Mouse (Mus musculus) forebrain, embryonic 11.5 days (tissue): ENCODE measurements around the gene Hdc. TPM values are rescaled to one million over a fixed set of nuclear protein-coding genes. Genes with fewer than 3 reads are reported as not detected.

Experiments used
- ATAC-seq: fragments of 200-750 bp; cut with Nextera tagmentation; replicated peaks from 2 replicates; pipeline ENCODE4 v1.8.0; 2017; ENCODE audit warnings: moderate TSS enrichment; ENCODE audit not compliant: low FRiP score
- DNase-seq: peaks from one replicate; pipeline ENCODE4 v3.0.0-alpha.2; 2017; ENCODE audit warnings: low spot score
- H3K27ac ChIP-seq: fragments of 300-500 bp; sonication (generic); 2 replicates; pipeline ENCODE4 v1.5.1; 2014; ENCODE audit warnings: low read depth, low read length
- H3K27me3 ChIP-seq: fragments of 300-500 bp; sonication (generic); 2 replicates; pipeline ENCODE4 v1.6.1; 2014; ENCODE audit warnings: mild to moderate bottlenecking, low read length, mixed read lengths; ENCODE audit not compliant: control insufficient read depth, insufficient read depth
- H3K36me3 ChIP-seq: fragments of 300-500 bp; sonication (generic); 2 replicates; pipeline ENCODE4 v1.6.1; 2014; ENCODE audit warnings: mild to moderate bottlenecking, low read length, moderate library complexity, mixed read lengths; ENCODE audit not compliant: control insufficient read depth, insufficient read depth
- H3K4me1 ChIP-seq: fragments of 300-500 bp; sonication (generic); replicated peaks from 2 replicates; pipeline ENCODE4 v1.6.1; 2014; ENCODE audit warnings: low read length, mixed read lengths; ENCODE audit not compliant: control insufficient read depth, insufficient read depth
- H3K4me2 ChIP-seq: fragments of 300-500 bp; sonication (generic); 2 replicates; pipeline ENCODE4 v1.6.1; 2014; ENCODE audit warnings: low read depth, mild to moderate bottlenecking, low read length, moderate library complexity, mixed read lengths; ENCODE audit not compliant: severe bottlenecking
- H3K4me3 ChIP-seq: fragments of 300-500 bp; sonication (generic); 2 replicates; pipeline ENCODE4 v1.5.1; 2014; ENCODE audit warnings: low read depth, low read length
- H3K9ac ChIP-seq: fragments of 300-500 bp; sonication (generic); 2 replicates; pipeline ENCODE4 v1.6.1; 2014; ENCODE audit warnings: low read length
- H3K9me3 ChIP-seq: fragments of 300-500 bp; sonication (generic); 2 replicates; pipeline ENCODE4 v1.6.1; 2016; ENCODE audit warnings: low read length, mixed read lengths; ENCODE audit not compliant: control insufficient read depth
- WGBS: fragments of 180-500 bp; shearing (Covaris S2); extraction: QIAGEN DNeasy Blood & Tissue Kit; methylation state at CpG from one replicate; pipeline ENCODE4 v1.1.7; 2014; 5-methylcytosine and 5-hydroxymethylcytosine counted together
- polyA plus RNA-seq: library from polyadenylated mRNA; unstranded; fragments of >200 nt; fragmentation: Nextera tagmentation; extraction: Ambion mirVana; gene quantifications from 2 replicates; pipeline ENCODE4 v1.2.1, GENCODE M21; 2014

Gene Hdc
- polyA plus RNA-seq, 1 experiment from 2014 or later = 0.75 TPM

DNA sequence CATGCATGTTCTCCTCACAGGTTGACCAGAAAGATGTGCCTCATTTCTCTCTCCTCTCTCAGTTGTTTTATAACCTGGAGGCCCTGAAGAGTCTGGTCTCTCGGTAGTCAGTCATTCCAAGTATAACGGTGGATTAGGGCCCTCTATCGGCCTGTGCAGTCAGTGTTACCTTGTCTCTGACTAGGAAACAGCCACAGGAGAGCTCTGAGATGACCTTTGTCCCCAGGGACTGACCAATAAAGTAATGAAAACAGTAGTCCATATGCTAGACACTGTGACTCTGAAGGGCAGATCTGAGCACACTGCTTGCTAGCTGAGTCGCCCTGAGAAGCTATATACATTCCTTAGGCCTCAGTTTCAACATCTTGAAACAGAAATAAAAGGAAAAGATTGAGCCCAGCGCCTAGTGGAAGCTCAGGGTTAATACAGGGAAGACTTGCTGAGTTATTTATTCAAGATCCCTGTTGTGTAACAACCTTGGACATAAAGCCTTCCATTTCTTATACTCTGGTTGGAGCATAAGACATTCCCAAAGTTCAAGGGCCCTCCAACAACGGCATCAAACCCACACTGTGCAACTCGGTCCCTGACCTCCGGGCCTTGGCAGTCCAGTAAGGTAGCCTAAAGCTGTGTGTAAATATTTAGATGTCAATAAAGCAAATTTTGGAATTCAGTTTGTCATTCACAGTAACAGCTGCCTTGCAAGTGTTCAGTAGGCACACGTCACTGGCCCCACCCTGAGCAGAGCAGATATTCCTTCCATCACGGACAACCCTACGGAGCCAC is 43.5 kb downstream of the Hdc start:
- whole genome bisulfite sequencing = 82% methylated on average over 11 of the region's 11 CpGs
- no peak for ATAC-seq

DNA sequence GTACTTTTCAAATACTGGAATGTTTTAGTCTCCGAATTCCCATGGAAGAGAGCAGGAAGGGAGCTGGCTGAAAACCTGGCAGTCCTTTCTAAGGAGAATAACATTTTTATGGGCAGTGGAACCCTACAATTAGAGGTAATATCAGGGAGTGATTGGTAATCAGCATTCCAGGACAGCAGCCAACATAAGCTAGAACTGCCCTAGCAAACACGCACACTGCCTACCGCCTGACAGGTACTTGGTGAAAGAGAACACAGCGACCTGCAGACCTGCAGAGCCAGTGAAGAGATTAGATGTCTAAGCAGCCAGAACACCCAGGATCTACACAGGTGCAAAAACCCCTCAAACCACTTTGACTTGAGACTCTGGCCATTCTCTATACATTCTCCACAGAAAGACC is 46.4 kb downstream of the Hdc start:
- Histone ChIP-seq H3K36me3 (no peaks in the 10 kb centered on the region), H3K27me3 (no peaks in the 10 kb centered on the region), H3K9me3 (no peaks in the 10 kb centered on the region; the same call in 1 of the 2 replicates), H3K4me1 (no peaks in the 10 kb centered on the region), H3K4me3 (no peak overlapping the region), H3K4me2 (no peak overlapping the region), H3K27ac (no peak overlapping the region), H3K9ac (no peak overlapping the region)
- DNase-seq = no peak
- WGBS = 94% methylated on average over 4 of the region's 4 CpGs
- no peak for ATAC-seq

More for the DNA sequence above, 43.5 kb downstream of the Hdc start:
- Histone ChIP-seq H3K27me3 (no peaks in the 10 kb centered on the region), H3K36me3 (no peaks in the 10 kb centered on the region), H3K9ac (no peak overlapping the region), H3K27ac (no peak overlapping the region), H3K4me2 (no peak overlapping the region), H3K4me1 (no peaks in the 10 kb centered on the region), H3K4me3 (no peak overlapping the region), H3K9me3 (no peaks in the 10 kb centered on the region; the same call in 1 of the 2 replicates)
- no peak for DNase-seq

DNA sequence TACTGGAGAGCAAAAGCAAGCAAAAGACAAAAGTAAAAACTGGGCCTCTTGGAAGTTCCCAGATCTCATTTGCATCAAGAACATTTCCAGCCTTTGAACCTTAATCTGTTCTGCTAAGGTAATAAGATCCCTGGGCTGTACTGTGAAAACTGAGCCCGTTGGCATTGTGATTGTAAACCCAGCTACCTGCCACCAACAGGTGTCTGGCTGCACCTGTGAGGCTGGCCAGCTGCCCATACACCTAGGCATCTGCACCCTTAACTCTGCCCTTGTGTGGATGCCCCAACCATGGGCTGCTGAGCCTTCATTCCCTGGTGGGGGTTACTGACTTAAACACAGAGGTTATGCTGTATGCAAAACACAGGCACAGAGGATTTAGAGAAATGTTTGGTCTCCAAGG is 46.9 kb downstream of the Hdc start:
- Histone ChIP-seq H3K9ac (no peak overlapping the region), H3K27me3 (no peaks in the 10 kb centered on the region), H3K36me3 (no peaks in the 10 kb centered on the region), H3K9me3 (no peaks in the 10 kb centered on the region; the same call in 1 of the 2 replicates), H3K4me1 (no peaks in the 10 kb centered on the region), H3K4me3 (no peak overlapping the region), H3K4me2 (no peak overlapping the region), H3K27ac (no peak overlapping the region)
- DNase-seq (no peak), ATAC-seq (no peak)
- 85% methylated on average over 1 of the region's 1 CpGs for WGBS

DNA sequence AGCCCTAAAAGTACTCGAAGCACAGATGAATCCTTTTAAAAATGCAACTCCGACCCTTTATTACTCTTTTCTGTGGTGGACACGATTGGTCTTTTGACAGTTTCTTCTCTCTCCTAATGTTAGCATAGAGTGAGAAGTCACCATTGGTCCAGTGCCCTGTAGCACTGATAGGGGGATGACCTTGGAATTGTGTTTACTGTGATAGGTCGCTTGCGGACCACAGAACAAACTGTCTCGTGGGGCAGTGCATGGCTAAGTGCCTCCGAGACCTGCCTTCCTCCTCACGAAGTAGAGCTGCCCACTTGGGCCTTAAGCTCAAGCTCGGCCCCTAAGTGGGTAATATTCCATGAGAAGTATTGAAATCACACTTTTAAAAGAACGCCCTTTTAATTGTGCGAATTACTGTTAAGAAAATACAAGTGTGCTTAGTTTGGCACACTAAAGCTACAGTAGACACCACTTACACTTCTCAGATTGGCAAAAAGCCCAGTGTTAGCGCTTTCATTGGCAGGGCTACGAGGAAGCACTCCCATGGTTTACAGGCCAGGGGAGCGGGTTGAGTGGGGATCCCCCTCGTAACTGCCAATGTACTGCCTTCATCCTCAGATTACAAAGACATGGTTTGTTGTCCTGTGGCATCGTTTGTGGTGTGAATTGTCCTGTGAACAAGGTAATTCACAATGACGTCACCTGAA is 55.5 kb downstream of the Hdc start:
- H3K4me3 ChIP-seq = no peak overlapping the region
- H3K27ac ChIP-seq = no peak overlapping the region
- H3K4me2 ChIP-seq = no peak overlapping the region
- no peaks in the 10 kb centered on the region for H3K36me3 ChIP-seq
- H3K9me3 ChIP-seq = no peaks in the 10 kb centered on the region
- WGBS = 85% methylated on average over 17 of the region's 17 CpGs
- no peaks in the 10 kb centered on the region for H3K4me1 ChIP-seq
- ATAC-seq = no peak
- DNase-seq = no peak
- no peaks in the 10 kb centered on the region for H3K27me3 ChIP-seq
- no peak overlapping the region for H3K9ac ChIP-seq

DNA sequence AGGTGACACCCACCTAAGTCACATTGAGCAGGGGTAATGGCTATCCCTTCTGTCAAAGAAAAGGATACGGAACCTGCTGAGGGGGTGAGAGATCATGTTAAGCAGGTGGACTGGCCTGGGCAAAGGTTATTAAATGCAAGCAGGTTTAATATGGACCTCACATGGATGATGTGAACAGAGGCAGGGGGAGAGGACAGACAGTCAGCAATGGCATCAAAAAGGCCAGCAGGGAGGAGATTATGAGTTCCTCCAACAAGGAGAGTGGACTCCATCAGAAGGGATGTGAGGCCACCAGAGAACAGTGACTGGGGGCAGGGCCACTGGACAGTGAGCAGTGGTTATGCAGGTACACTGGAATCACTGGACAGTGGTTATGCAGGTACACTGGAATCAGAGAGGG is 59.0 kb downstream of the Hdc start:
- Histone ChIP-seq H3K4me2 (no peak overlapping the region), H3K36me3 (no peaks in the 10 kb centered on the region), H3K9me3 (no peaks in the 10 kb centered on the region), H3K4me1 (no peaks in the 10 kb centered on the region), H3K4me3 (no peak overlapping the region), H3K27me3 (no peaks in the 10 kb centered on the region), H3K9ac (no peak overlapping the region), H3K27ac (no peak overlapping the region)
- no peak for DNase-seq
- WGBS = 92% methylated on average over 1 of the region's 1 CpGs
- no peak for ATAC-seq

DNA sequence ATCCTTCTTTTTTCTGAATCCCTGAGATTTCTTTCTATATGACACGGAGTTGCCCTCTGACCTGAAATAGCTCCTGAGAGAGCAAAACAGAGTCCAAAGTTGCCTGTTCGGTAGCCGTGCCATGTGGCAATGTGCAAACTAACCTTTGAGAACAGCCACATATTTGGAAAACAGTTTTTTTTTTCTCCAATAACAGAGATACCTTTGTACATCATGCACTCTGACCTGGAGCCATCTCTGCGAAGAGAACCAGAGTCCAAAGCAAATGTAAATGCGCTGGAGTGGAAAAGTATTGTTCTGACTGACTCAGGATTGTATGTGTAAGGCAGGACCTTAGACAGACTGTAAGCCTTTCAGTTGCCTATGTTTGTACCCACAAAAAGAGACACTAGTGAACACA is 63.6 kb downstream of the Hdc start:
- Histone ChIP-seq H3K4me1 (peaks cover 12% of the 10 kb centered on the region), H3K9me3 (no peaks in the 10 kb centered on the region), H3K9ac (no peak overlapping the region), H3K27ac (no peak overlapping the region), H3K4me2 (no peak overlapping the region), H3K36me3 (no peaks in the 10 kb centered on the region), H3K27me3 (peaks cover 30% of the 10 kb centered on the region), H3K4me3 (no peak overlapping the region)
- 80% methylated on average over 5 of the region's 5 CpGs for WGBS
- ATAC-seq (no peak), DNase-seq (no peak)

DNA sequence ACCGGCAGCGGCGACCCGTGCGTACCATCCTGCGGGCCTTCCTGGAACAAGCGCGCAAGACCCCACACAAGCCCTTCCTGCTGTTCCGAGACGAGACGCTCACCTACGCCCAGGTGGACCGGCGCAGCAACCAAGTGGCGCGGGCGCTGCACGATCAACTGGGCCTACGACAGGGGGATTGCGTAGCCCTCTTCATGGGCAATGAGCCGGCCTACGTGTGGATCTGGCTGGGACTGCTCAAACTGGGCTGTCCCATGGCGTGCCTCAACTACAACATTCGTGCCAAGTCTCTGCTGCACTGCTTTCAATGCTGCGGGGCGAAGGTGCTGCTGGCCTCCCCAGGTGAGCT is 65.8 kb downstream of the Hdc start:
- ATAC-seq = peak; percentile 49
- H3K27me3 ChIP-seq = peaks cover 30% of the 10 kb centered on the region
- DNase-seq = no peak

DNA sequence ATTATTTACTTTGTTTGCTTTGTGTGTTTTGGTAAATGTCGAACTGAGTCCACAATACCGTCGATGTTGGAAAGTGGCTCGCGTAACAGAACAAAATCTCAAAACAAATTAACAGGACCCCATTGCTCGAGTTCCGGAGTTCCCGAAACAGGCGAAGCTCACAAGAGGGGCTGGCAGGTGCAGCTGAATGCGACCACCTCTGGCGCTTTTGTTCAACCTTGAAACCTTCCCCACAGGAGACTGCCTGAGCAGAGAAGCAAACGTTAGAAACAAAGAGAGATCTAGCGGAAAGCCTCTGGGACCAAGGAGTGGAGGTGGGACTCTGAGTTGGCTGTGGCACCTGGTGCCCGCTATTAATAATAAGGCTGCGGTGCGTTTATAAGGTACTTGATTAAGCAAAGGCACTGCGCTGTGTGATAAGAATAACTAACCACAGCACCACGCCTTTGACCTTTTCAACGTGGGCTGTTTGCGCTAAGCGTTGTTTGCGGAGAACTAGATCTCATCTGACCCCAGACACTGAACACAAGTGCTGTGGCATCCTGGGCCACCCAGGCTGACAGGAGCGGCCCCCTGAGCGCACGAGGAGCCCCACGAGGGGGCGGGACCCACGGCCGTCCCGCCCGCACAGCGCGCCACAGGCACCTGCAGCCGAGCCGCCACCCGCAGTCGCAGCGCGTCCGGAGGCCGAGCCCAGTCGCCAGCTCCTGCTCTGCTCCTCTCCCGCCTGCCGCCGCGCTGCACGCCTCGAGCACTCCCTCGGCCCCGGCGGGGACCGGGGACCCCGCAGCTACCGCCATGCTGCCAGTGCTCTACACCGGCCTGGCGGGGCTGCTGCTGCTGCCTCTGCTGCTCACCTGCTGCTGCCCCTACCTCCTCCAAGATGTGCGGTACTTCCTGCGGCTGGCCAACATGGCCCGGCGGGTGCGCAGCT is 66.5 kb downstream of the Hdc start, which contains the start of gene Slc27a2:
Gene Slc27a2, plus strand, starts transcription at position 51 of the 934 bp plus-strand sequence.
- ATAC-seq (peak; percentile 88), DNase-seq (peak; percentile 76)
- Histone ChIP-seq H3K36me3 (no peaks in the 10 kb centered on the region), H3K4me1 (peaks cover 12% of the 10 kb centered on the region), H3K9me3 (no peaks in the 10 kb centered on the region), H3K4me2 (peak within 1 kb of the TSS; percentile 100), H3K27me3 (peaks cover 30% of the 10 kb centered on the region), H3K9ac (peak within 1 kb of the TSS; percentile 56), H3K27ac (no peak within 1 kb of the TSS), H3K4me3 (peak within 1 kb of the TSS; percentile 59)
- under 1% methylated on average over 55 of the region's 61 CpGs for WGBS

More for the DNA sequence above, 65.8 kb downstream of the Hdc start:
- under 1% methylated on average over 26 of the region's 26 CpGs for WGBS
- Histone ChIP-seq H3K27ac (no peak overlapping the region), H3K4me3 (peak overlapping the region; percentile 59), H3K4me1 (peaks cover 12% of the 10 kb centered on the region), H3K4me2 (peak overlapping the region; percentile 100), H3K9me3 (no peaks in the 10 kb centered on the region), H3K36me3 (no peaks in the 10 kb centered on the region), H3K9ac (peak overlapping the region; percentile 56)
